Mouse (Mus musculus): ENCODE measurements around the gene Nat10.

The Nat10 gene

DNA sequence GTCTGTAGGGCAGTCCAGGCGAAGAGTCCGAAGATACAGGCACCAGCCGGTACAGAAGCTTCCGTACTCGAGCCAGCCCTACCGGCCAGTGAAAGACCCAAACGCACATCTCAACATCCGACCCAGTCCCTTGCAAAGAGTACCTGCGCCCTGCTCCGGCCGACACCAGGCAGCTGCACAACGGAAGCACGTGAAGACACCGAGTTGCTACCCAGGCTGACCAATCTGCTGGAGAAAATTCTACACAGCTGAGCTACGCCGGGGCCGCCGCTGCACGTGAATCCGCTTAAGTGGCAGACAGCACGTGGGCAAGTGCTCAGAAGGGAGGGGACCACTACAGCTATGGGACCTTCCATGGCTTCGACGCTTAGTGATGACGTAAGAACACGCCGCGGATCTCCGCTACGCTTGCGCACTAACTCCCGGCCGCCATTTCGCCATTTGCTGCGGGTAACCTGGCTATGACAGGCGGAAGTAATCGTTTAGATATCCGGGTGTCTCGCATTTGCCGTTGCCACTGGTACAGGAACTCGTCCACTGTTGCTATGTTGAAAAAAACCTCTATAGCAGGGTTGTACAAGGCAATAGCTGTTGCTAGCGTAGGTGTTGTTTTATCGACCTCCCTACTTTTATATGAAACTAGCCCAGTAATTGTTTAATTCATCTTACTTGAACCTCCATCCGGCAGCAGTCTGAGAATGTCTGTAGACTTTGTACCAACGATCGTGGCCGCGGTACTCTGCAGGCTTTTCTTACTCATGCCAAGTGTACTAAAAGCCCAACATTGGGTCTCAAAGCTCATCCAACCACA, at the start of gene Nat10:
Gene Nat10, minus strand, starts transcription at position 365 of the 811 bp plus-strand sequence.
- DNase-seq = peak; percentile 99

DNA sequence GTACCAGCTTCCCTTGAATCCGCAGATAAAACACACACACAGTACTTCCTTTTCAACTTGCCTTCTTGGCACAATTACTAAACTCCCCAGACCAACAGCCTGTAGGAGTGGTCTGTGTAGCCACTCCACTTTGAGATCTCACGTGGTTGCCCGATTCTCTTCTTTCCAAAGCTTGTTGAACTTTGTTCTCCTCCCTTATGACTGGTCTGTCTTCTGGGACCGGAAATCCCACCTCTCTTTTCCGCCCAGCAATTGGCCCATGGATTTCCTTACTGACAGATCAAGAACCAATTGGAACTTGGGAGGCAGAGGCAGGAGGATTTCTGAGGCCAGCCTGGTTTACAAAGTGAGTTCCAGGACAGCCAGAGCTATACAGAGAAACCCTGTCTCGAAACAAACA, 49.3 kb upstream of the Nat10 start:
- DNase-seq = no peak

DNA sequence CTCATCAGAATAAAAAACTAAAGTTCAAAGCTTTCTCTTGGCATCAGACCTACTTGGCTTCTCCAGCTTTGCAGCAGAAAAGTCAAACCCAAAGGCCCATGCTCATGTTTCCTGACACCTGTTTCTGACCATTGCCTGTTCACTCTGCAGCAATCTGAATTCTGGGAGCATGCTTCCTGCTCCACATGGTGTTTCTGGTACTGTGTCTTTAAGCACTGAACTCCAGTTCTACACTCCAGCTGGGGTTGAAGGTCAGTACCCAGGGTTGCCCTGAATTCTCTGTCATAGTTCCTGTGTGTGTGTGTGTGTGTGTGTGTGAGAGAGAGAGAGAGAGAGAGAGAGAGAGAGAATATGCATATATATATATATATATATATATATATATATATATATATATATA, 47.4 kb upstream of the Nat10 start:
- peak; percentile 34 for DNase-seq

DNA sequence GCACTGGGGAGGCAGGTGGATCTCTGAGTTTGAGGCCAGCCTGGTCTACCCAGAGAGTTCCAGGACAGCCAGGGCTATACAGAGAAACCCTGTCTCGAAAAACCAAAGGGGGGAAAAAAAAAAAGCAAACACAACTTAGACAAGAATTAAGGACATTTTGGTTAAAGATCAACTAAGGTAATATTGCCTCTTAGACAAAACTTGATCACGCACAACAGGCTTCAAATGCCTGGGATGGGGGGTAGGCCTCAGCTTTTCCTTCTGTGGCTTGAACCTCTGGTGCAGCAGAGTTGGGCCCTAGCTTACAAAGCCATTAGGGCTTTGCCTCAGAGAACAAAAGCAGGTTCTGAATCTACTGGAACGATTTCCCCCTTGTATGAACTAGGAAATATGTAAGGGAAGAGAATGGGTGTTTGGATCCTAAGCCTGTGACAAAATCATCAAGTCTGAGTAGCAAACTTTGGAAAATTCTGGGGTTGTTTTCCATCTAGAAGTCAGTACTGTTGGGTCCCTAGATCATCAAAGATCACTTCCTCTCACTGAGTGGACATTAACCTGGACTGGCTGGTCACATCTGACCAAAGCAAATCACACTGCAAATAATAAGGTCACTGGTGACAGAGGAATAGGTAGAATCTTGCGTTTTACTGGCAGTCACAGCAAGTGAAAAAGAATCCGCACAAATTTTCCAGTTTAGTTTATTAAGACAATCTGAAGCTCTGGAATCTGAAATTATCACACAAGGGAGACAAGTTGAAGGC, 42.9 kb upstream of the Nat10 start:
- DNase-seq = no peak

DNA sequence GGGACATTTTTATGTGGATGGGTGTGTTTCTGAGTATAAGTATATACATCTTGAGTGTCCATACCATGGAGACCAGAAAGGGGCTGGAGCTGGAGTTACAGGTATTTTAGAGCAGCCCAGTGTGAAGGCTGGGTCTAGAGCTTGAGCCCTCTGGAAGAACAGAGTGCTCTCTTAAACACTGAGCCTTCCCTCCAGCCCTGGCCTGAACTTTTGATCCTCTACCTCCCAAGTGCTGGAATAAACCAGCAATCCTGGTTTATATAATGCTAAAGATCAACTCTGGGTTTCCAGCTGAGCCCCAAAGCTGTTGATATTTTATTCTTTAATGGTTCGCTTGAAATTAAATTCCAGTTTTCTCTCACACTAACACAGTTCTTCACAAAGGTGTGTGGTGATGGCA, 41.4 kb upstream of the Nat10 start:
- no peak for DNase-seq

DNA sequence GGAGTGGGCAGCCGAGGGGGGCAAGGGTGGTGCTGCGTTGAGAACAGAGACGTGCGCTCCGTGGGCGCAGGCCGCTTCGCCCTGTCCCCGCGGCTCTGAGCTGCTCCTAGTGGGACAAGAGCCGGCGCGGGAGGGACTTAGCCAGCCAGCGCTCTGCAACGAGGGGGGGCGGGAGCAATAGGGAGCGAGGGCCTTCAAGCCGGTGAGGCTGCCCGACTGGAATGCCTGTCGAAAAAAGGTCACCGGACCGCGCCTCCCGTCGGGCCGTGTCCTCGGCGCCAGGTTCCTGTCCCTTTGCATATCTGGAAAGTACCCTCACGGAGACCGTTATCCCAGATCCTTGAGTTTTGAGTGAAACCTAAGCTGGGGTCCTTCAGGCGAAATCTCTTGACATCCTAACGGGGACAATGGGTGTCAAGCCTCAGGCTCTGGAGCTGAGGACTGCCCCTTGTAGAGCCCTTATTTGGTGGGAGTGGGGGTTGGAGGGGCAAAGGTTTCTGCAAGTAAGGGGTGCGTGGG, 36.5 kb upstream of the Nat10 start, which contains the start of gene Caprin1:
Gene Caprin1, minus strand, starts transcription at position 159 of the 519 bp plus-strand sequence.
- DNase-seq = peak; percentile 95

DNA sequence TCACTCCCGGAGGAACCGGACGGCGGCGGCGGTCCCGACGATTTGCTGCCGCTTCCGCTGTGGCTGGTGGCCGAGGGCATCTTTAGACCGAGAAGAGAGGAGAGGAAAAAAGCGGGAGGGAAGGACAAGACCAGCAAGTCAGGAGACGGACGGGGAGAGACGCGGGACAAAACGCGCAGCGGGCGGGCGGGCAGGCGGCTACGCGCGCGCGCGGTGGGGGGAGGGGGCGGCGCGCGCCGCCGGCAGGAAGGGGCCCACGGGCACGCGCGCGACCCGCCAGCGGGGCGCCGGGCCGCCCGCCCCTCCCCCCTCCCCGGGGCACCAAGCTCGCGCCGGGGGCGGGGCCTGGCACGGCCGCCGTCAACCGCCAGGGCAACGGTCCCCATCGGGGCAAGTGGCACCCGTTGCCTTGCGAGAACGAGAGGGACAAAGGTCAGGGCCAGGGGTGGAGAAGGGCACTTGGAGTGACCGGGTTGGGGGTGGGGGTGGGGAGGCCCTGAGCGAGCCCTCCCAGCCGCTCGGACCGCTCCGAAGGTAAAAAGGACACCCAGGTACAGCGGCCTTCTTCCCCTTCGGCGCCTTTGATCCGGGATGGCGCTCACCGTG, 35.9 kb upstream of the Nat10 start:
- DNase-seq = peak; percentile 93

DNA sequence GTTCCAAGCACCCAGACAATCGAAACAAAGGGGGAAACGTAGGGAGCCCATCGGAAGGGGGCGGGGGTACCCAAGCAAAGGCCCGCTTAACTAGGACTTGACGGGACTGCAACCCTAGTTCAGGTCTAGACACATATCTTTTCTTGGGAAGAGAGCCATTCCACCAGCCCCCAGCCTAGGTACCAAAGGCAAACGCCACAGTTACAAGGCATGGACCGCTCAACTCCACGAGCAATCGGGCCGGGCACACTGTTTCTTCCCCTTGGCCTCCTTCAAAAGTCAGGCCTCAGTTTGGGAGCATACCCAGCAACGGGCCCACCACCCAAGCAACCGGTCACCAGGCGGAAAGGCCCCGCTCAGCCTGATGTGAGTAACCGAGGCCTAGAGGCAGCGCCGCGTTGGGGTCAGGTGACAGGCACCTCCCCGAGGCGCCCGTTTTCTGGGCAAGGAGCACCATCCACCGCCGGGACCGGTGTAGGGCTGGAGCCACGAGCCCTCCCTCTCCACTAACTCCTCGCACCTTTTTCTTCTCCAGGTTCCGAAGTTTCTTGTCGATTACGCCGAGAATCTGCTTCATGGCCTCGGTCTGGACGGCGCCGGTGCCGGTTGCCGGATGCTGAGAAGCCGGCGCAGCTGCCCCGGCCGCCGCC, 35.3 kb upstream of the Nat10 start:
- peak; percentile 72 for DNase-seq

DNA sequence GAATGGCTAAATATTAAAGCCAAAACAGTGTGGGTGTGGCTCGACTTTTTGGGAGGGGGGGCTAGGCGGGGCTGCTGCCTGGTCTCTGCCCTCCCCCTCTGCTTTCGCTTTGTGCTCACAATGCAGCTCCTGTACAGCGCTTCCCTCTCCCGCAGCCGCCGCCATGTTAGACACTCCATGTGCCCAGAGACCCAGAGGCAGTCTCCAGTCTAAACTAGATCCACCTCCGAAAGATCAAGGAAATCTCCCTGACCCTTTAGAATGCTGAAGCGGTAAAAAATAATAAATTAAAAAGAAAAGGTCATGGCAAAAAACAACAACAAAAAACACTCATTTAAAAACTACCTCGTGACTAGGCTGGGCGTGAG, 34.8 kb upstream of the Nat10 start:
- peak; percentile 85 for DNase-seq

DNA sequence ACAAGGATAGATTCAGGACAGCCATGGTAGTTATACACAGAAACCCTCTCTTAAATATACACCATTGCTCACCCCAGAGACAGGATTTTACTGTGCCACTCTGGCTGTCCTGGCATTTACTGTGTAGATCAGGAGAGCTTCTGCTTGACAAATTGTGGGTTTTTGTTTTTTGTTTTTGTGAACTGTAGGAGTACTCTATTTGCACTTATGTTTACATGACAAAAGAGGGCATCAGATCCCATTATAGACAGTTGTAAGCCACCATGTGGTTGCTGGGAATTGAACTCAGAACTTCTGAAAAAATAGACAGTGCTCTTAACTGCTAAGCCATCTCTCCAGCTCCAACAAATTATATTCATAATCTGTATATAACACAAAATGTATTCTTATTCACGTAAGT, 30.9 kb upstream of the Nat10 start:
- no peak for DNase-seq

DNA sequence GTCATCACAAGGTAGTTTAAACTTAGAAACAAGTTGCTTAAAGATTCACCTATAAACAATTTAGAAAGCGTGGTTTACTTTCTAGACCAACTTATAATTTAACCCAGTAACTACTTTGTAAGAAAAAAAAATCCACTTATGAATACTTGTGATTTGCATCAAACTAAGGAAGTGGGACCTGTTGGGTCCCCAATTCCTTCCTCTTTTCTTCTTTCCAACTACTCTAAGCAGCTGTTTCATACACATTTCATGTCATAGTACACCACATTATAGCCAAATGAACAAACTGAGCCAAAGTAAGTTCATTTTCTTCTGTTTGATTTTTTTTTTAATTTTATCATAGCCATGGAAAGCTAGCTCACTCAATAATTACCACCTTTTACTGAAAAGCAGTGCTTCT, 24.7 kb upstream of the Nat10 start:
- no peak for DNase-seq

DNA sequence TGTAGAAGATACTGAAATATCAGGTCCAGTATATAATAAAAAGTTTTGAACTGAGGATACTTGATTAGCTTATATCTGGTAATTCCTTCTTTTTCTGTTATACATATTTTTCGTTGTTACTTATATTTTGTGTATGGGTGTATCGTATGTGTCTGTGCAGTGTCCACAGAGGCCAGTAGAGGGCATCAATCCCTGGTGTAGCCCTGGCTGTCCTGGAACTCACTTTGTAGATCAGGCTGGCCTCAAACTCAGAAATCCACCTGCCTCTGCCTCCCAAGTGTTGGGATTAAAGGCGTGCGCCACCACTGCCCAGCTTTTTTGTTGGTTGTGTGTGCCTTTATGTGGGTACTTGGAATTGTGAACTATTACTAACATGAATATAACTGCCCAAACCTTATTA, 23.6 kb upstream of the Nat10 start:
- DNase-seq = no peak

DNA sequence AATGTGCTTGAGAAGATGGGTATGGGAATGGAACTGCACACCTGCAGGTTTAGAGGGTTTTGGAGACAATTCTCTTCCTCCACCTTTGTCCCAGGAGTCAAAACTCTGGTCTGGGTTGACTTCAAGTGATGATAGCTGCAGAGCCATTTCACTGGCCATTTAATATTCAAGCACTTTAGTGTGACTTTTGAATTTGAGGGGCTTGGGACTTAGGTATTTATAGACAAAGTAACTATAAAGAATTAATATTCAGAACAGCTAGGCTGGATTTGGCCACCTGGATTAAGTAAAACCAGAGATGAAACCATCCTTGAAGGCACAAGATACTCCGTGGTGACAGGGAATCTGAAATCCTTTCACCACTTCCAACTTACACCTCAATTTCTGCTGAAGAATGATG, 1.4 kb upstream of the Nat10 start:
- DNase-seq = no peak

DNA sequence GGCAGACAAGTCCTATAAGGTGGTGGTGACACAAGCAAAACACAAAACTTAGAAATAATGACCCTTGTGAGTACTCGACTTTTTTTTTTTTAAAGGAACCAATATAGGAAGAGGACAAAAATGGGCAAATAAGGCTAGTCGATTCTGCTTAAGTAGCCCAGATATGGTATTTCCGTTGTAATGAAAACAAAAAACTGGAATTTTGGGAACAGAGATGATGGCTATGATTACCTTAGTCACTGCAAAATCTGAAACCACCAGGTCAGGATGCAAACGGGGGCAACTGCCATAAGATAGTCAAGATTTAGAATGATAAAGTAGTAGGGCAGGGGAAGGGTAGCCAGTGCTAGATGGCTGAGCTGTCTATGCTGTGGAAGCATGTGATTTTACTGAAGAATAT, 923 bp upstream of the Nat10 start:
- no peak for DNase-seq

DNA sequence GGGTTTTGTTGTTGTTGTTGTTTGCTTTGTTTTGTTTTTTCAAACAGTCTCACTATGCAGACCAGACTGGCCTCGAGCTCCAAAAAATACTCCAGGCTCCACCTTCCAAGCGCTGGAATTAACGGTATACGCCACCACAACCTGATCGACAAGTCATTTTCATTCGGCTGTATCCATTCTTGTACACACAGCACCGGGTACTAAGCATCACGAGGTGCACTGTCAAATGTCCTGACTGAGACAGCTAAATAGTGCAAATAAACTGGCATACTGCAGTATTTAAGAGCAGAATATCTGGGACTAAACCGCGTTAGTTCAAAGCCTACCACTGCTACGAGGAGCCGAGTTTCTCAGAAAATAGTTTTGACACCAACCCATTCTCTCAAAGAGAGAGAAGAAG, 649 bp downstream of the Nat10 start:
- no peak for DNase-seq

DNA sequence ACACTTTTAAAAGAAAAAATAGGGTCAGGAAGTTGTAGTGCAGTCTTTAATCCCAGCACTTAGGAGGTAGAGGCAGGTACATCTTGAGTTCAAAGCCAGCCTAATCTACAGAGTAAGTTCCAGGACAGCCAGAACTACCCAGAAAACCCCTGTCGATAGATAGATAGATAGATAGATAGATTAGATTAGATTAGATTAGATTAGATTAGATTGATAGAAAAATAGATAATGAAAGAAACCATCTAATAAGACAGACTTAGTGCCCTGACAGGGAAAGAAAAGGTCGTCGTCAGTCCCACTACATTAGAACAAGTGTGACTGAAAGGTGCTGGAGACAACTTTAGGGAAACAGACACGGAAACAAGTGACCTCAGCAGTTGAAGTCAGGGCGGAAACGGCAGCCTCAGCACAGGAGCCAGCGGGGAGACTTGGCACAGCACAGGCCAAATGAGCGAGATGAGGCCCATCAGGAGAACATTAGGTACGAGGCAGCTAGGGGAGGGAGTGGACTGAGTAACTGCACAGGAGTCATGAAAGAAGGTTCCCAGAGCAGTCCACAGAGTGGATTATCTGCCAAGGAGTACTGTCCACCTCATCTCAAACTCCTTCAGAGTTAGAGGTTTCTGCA, 5.5 kb downstream of the Nat10 start:
- no peak for DNase-seq

DNA sequence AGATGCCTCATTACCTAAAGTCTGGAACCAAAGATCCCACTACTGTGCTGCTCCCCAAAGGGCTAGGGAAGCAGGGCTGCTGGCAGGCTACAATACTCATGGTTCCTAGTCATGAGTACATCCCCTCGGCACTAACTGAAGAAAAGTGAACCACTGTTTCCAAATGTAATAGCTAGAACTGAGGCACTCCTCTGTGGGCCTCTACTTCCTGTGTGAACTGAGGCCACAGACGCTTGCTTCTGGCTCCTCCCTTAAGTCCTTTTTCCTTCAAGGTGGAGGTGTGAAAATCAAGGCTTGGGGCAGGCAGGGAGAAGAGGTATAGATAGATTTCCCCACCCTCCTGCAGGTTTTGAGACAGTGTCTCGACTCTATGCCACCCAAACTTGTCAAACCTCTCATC, 6.5 kb downstream of the Nat10 start:
- DNase-seq = no peak

DNA sequence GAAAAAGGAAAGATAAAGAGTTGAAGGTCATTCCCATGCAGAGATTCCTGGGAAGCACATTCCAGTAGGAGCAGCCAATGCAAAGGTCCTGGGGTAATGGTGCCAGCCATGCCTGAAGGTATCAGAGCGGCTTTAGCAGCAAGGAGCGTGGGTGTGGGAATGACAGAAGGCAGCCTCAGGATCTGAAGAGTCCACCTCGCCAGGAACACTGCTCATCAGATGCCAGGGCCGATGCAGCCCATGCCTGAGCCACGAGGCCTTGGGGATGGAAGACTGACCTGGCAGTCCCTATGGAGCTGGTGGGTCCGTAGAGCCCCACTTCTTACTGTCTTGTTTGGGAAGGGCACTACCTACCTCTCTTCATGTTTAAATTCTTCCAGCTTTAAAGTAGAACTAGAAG, 9.3 kb downstream of the Nat10 start:
- DNase-seq = no peak

DNA sequence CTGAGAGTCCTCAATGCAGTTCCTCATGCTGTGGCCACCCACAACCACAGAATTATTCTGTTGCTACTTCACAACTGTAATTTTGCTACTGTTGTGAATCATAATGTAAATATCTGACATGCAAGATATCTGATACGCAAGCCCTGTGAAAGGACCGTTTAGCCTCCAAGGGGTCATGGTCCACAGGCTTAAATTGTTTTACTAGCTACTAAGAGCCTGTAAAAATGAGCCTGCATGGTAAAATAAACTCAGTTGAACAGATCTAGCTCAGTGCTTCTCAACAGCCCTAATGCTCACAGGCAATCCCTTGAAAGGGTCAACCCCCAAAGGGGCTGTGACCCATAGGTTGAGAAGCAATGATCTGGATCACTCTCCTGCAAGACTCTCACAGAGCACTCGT, 12.0 kb downstream of the Nat10 start:
- no peak for DNase-seq

DNA sequence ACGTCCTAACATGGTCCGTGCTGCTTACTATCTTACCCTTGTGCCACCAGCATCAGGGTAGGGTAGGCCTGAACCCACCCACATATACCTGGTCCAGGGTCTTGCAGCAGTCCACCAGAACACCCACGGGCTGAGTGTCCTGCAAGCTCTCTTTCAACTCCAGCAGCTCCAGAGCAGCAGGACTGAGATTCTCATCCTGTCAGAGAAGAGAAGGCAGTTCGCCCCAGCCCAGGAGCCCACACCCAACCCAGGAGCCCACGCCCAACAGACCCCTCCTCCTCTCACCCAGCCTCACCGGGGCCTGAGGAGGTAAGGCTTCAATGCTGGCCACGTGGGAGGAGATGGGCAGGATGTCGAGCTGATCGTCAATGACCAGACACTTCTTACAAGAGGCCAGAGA, 13.2 kb downstream of the Nat10 start:
- DNase-seq = no peak

DNA sequence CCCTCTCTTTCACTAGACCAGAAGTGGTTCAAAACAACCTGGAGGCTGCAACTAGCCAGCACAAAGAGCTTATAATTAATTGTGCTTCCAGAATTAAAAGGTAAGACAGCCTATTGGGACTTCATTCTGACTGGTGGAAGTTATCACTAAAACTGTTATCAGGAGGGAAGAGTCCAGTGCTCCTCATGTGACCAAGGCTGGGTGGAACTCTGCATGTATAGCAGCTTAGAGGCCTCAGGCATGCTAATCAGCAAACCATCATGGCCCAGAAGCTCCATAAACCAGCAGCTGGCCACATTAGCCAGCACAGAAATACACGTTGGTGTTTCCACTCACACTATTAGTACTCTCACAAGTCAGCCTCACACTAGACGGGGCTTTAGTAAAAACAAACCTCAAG, 14.3 kb downstream of the Nat10 start:
- DNase-seq = no peak

DNA sequence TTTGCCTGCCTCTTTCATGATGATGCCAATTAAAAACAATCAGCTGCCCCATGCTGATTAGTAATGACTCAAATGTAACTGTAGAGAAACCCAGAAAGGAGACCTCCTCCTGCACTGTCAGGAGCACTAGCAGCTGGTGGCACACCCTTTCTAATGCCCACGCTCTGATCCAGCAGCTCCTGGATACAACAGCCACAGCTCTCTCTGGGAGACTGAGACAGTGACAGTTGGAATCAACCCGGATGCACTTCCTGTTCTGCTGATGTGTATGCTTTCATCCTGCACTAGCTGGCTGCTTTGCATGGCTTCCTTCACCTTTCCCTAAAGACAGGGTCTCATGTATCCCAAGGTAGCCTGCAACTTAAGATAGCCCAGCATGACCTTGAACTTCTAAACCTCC, 15.0 kb downstream of the Nat10 start:
- no peak for DNase-seq

DNA sequence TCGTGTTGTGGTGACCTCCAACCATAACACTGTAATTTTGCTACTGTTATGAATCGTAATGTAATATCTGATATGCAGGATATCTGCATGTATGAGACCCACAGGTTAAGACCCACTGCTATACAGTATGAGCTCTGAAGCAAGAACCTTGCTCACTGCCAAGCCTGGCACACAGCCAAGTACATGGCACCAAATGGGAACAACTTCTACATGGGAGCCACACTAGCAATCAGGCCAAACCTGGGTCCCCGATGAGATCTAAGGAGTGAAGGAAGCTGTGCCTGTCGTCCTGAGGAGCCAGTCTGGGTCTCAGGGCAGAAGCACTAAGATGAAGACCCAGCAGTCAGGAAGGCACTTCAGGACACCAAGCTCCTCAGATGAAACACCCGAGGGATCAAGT, 15.6 kb downstream of the Nat10 start:
- DNase-seq = peak; percentile 12
